Mouse (Mus musculus) R1 (cell line): ENCODE measurements around the gene Dio3.

Source experiments
- DNase-seq: peaks from one replicate; pipeline ENCODE4 v3.0.0-alpha.2; 2018; ENCODE audit warnings: low read depth, low spot score

The Dio3 gene

GRCm38 (mm10) chr12:110278853-110279252 is at the start of gene Dio3:
Gene Dio3 (plus strand): TSS chr12:110279068.
- DNase-seq: peak; percentile 84

- no peak for DNase-seq
Measured at GRCm38 (mm10) chr12:110230296-110230695, 48.6 kb upstream of the Dio3 start.

- DNase-seq: no peak
Measured at GRCm38 (mm10) chr12:110230767-110231166, 48.1 kb upstream of the Dio3 start.

- no peak for DNase-seq
Measured at GRCm38 (mm10) chr12:110231709-110232600, 46.9 kb upstream of the Dio3 start.

- no peak for DNase-seq
Measured at GRCm38 (mm10) chr12:110235908-110236307, 43.0 kb upstream of the Dio3 start.

- DNase-seq: no peak
Measured at GRCm38 (mm10) chr12:110237046-110237445, 41.8 kb upstream of the Dio3 start.

- DNase-seq: no peak
Measured at GRCm38 (mm10) chr12:110239358-110239757, 39.5 kb upstream of the Dio3 start.

GRCm38 (mm10) chr12:110244581-110244980 is 34.3 kb upstream of the Dio3 start:
- no peak for DNase-seq

GRCm38 (mm10) chr12:110245461-110245860 is 33.4 kb upstream of the Dio3 start:
- DNase-seq: peak; percentile 47

GRCm38 (mm10) chr12:110252163-110252575 is 26.7 kb upstream of the Dio3 start:
- peak; percentile 31 for DNase-seq

GRCm38 (mm10) chr12:110255731-110256130 is 23.1 kb upstream of the Dio3 start:
- no peak for DNase-seq

- DNase-seq: no peak
Measured at GRCm38 (mm10) chr12:110256478-110257220, 22.2 kb upstream of the Dio3 start.

- no peak for DNase-seq
Measured at GRCm38 (mm10) chr12:110268226-110268625, 10.6 kb upstream of the Dio3 start.

- no peak for DNase-seq
Measured at GRCm38 (mm10) chr12:110269686-110270085, 9.2 kb upstream of the Dio3 start.

- no peak for DNase-seq
Measured at GRCm38 (mm10) chr12:110276034-110276433, 2.8 kb upstream of the Dio3 start.

- peak; percentile 39 for DNase-seq
Measured at GRCm38 (mm10) chr12:110277259-110277964, 1.5 kb upstream of the Dio3 start.

- peak; percentile 31 for DNase-seq
Measured at GRCm38 (mm10) chr12:110277965-110278307, 932 bp upstream of the Dio3 start.

GRCm38 (mm10) chr12:110280373-110280772 is 1.5 kb downstream of the Dio3 start:
- peak; percentile 48 for DNase-seq

- no peak for DNase-seq
Measured at GRCm38 (mm10) chr12:110283792-110284191, 4.9 kb downstream of the Dio3 start.

GRCm38 (mm10) chr12:110292816-110293215 is 13.9 kb downstream of the Dio3 start:
- DNase-seq: no peak

GRCm38 (mm10) chr12:110294891-110295290 is 16.0 kb downstream of the Dio3 start:
- DNase-seq: no peak

GRCm38 (mm10) chr12:110298653-110299052 is 19.8 kb downstream of the Dio3 start:
- DNase-seq: no peak
